Mouse (Mus musculus): ENCODE measurements around the gene Epo. TPM values are rescaled to one million over a fixed set of nuclear protein-coding genes. Genes with fewer than 3 reads are reported as not detected.

The Epo gene
- polyA plus RNA-seq, 2 experiments: 0.19 to 0.83 TPM

GRCm38 (mm10) chr5:137481138-137481537 is 51.9 kb downstream of the Epo start:
- no peak for ATAC-seq (ENCODE audit: low FRiP score, low read depth)

GRCm38 (mm10) chr5:137476964-137477363 is 56.1 kb downstream of the Epo start, which contains the start of gene Zan:
Gene Zan, minus strand, starts transcription at chr5:137477064.
- 84% methylated on average over 5 of the region's 5 CpGs for WGBS
- ATAC-seq (ENCODE audit: low FRiP score, low read depth) (no peak), DNase-seq (ENCODE audit: low spot score) (no peak)
- no peak within 1 kb of the TSS for H3K4me2 ChIP-seq (replicated peaks; ENCODE audit: low read depth, low read length, severe bottlenecking)
- no peaks in the 10 kb centered on the region for H3K4me1 ChIP-seq (ENCODE audit: control insufficient read depth, insufficient read depth, low read length)
- no peak within 1 kb of the TSS for H3K9ac ChIP-seq (ENCODE audit: low read depth, low read length, severe bottlenecking)
- no peak for TF ChIP-seq POLR2A (IDR thresholded peaks at IDR 0.05; ENCODE audit: borderline replicate concordance, extremely low read depth, insufficient read depth, insufficient read length)
- no peaks in the 10 kb centered on the region for H3K27me3 ChIP-seq (ENCODE audit: control insufficient read depth, insufficient read depth, low read length)
- H3K9me3 ChIP-seq (ENCODE audit: control insufficient read depth, low read length): no peaks in the 10 kb centered on the region
- H3K4me3 ChIP-seq (replicated peaks; ENCODE audit: low read length): no peak within 1 kb of the TSS
- H3K27ac ChIP-seq (replicated peaks; ENCODE audit: low read depth, low read length): no peak within 1 kb of the TSS
- H3K36me3 ChIP-seq (ENCODE audit: control insufficient read depth, insufficient read depth, low read length): no peaks in the 10 kb centered on the region

More at GRCm38 (mm10) chr5:137481138-137481537, 51.9 kb downstream of the Epo start:
- Histone ChIP-seq H3K9me3 (ENCODE audit: control insufficient read depth, low read length) (no peaks in the 10 kb centered on the region), H3K27me3 (ENCODE audit: control insufficient read depth, insufficient read depth, low read length) (0 out of 2 replicates have a peak, but pooled peaks cover 3% of the 10 kb centered on the region), H3K4me3 (replicated peaks; ENCODE audit: low read length) (no peak overlapping the region), H3K36me3 (ENCODE audit: control insufficient read depth, insufficient read depth, low read length) (no peaks in the 10 kb centered on the region), H3K4me1 (ENCODE audit: control insufficient read depth, insufficient read depth, low read length) (0 out of 2 replicates have a peak, but pooled peaks cover 5% of the 10 kb centered on the region), H3K4me2 (replicated peaks; ENCODE audit: low read depth, low read length, severe bottlenecking) (no peak overlapping the region), H3K27ac (replicated peaks; ENCODE audit: low read depth, low read length) (no peak overlapping the region), H3K9ac (ENCODE audit: low read depth, low read length, severe bottlenecking) (no peak overlapping the region)
- no peak for TF ChIP-seq POLR2A (IDR thresholded peaks at IDR 0.05; ENCODE audit: borderline replicate concordance, extremely low read depth, insufficient read depth, insufficient read length)
- DNase-seq (ENCODE audit: low spot score): peak; percentile 90

DNA sequence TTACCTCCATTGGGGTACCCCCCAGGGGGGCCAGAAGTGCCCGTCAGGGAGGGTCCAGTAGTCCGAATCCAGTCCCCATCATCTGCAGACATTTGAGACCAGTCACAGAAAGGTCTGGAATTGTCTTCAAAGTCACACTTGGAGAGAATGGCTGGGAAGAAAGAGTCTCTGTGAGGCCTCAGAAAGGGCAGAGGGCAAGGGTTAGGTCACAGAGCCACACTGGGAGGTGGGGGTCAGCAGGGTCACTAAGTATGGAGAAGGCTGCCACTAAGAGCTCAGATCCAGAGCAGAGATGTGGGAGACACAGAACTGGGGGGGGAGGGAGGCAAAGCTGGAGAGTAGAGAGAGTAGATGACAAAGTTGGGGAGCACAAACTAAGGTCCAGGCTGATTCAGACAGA is 58.7 kb downstream of the Epo start:
- DNase-seq (ENCODE audit: low spot score) (no peak), ATAC-seq (ENCODE audit: low FRiP score, low read depth) (no peak)
- TF ChIP-seq POLR2A (IDR thresholded peaks at IDR 0.05; ENCODE audit: borderline replicate concordance, extremely low read depth, insufficient read depth, insufficient read length): no peak
- H3K9ac ChIP-seq (ENCODE audit: low read depth, low read length, severe bottlenecking): no peak overlapping the region
- H3K4me1 ChIP-seq (ENCODE audit: control insufficient read depth, insufficient read depth, low read length): no peaks in the 10 kb centered on the region
- 38% methylated on average over 2 of the region's 2 CpGs for WGBS
- no peak overlapping the region for H3K4me2 ChIP-seq (replicated peaks; ENCODE audit: low read depth, low read length, severe bottlenecking)
- H3K4me3 ChIP-seq (replicated peaks; ENCODE audit: low read length): no peak overlapping the region
- H3K27ac ChIP-seq (replicated peaks; ENCODE audit: low read depth, low read length): no peak overlapping the region
- H3K9me3 ChIP-seq (ENCODE audit: control insufficient read depth, low read length): no peaks in the 10 kb centered on the region
- no peaks in the 10 kb centered on the region for H3K27me3 ChIP-seq (ENCODE audit: control insufficient read depth, insufficient read depth, low read length)
- no peaks in the 10 kb centered on the region for H3K36me3 ChIP-seq (ENCODE audit: control insufficient read depth, insufficient read depth, low read length)

DNA sequence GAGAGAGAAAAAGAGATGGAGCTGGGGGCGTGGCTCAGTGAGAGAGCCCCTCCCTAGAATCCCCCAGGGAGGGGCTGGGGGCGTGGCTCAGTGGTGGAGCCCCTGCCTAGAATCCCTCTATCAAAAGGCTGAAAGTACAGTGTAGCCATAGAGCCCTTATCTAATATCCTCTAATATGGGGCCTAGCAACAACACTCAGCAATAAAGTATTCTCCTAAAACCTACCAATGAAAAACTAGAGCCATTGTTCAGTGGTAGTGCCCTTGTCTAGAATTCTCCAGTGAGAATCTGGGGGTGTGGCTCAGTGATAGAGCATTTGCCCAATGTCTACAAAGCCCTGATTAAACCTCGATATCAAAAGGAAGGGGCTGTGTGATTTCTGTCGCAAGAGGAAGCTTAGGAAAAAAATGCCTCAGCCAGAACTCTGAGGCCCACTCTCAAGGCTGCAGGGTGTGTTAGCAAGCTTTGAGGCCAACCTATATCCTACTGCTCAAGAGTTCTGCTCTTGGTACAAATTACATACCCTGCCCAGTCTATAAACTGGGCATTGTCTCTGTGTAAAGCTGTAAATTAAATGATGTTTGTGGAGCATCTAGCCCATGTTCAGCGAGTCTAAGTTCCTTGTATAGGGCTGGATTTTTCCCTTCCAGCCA is 60.7 kb downstream of the Epo start:
- Histone ChIP-seq H3K4me3 (replicated peaks; ENCODE audit: low read length) (no peak overlapping the region), H3K27ac (replicated peaks; ENCODE audit: low read depth, low read length) (no peak overlapping the region), H3K9me3 (ENCODE audit: control insufficient read depth, low read length) (no peaks in the 10 kb centered on the region), H3K36me3 (ENCODE audit: control insufficient read depth, insufficient read depth, low read length) (no peaks in the 10 kb centered on the region), H3K9ac (ENCODE audit: low read depth, low read length, severe bottlenecking) (no peak overlapping the region), H3K4me1 (ENCODE audit: control insufficient read depth, insufficient read depth, low read length) (no peaks in the 10 kb centered on the region), H3K4me2 (replicated peaks; ENCODE audit: low read depth, low read length, severe bottlenecking) (no peak overlapping the region), H3K27me3 (ENCODE audit: control insufficient read depth, insufficient read depth, low read length) (no peaks in the 10 kb centered on the region)
- ATAC-seq (ENCODE audit: low FRiP score, low read depth): no peak
- WGBS: 61% methylated on average over 5 of the region's 5 CpGs
- DNase-seq (ENCODE audit: low spot score): no peak
- no peak for TF ChIP-seq POLR2A (IDR thresholded peaks at IDR 0.05; ENCODE audit: borderline replicate concordance, extremely low read depth, insufficient read depth, insufficient read length)

DNA sequence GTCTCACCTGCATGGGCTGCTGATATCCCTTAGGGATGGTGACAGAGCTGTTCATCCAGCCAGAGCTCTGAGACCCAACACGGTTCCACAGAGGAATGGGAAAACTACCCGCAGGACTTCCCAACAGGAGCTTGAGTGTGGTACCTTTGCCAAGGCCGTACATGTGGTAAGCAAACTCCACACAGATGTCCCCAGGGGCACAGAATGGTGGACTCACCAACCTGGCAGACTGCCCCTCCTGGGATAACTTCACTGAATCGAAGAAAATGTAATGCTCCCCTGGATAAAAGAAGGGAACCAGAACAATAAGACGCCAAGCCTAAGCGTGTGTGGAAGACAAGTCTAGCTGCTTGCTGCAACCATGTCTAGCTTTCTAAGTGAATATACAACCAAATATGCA is 66.1 kb downstream of the Epo start:
- DNase-seq (ENCODE audit: low spot score) (no peak), ATAC-seq (ENCODE audit: low FRiP score, low read depth) (no peak)
- H3K27me3 ChIP-seq (ENCODE audit: control insufficient read depth, insufficient read depth, low read length): no peaks in the 10 kb centered on the region
- H3K9ac ChIP-seq (ENCODE audit: low read depth, low read length, severe bottlenecking): no peak overlapping the region
- H3K36me3 ChIP-seq (ENCODE audit: control insufficient read depth, insufficient read depth, low read length): no peaks in the 10 kb centered on the region
- no peak overlapping the region for H3K4me2 ChIP-seq (replicated peaks; ENCODE audit: low read depth, low read length, severe bottlenecking)
- H3K27ac ChIP-seq (replicated peaks; ENCODE audit: low read depth, low read length): no peak overlapping the region
- H3K4me3 ChIP-seq (replicated peaks; ENCODE audit: low read length): no peak overlapping the region
- H3K4me1 ChIP-seq (ENCODE audit: control insufficient read depth, insufficient read depth, low read length): no peaks in the 10 kb centered on the region
- WGBS: 87% methylated on average over 6 of the region's 6 CpGs
- TF ChIP-seq POLR2A (IDR thresholded peaks at IDR 0.05; ENCODE audit: borderline replicate concordance, extremely low read depth, insufficient read depth, insufficient read length): no peak
- no peaks in the 10 kb centered on the region for H3K9me3 ChIP-seq (ENCODE audit: control insufficient read depth, low read length)
